Mouse (Mus musculus) MEL (cell line): ENCODE measurements around the gene Pfkm. TPM values are rescaled to one million over a fixed set of nuclear protein-coding genes. Genes with fewer than 3 reads are reported as not detected.

Experiments
- DNase-seq: peaks from one replicate; pipeline ENCODE4 v3.0.0; 2011; ENCODE audit warnings: low read depth, low spot score
- H3K27ac ChIP-seq: 2 replicates; pipeline ENCODE4 v1.5.1; 2012; ENCODE audit warnings: low read depth, mild to moderate bottlenecking, control low read depth, low read length, moderate library complexity; ENCODE audit not compliant: control insufficient read depth
- H3K27me3 ChIP-seq, 2 experiments: fragments of 150-350 bp in 1 of 2; sonication (generic) in 1 of 2; 2 replicates each; pipeline ENCODE4 v1.6.1; 2012; ENCODE audit warnings: low read length in 2 of 2, mild to moderate bottlenecking in 2 of 2, improper control_type of control experiment in 1 of 2, moderate library complexity in 1 of 2; ENCODE audit not compliant: insufficient read depth in 2 of 2, control insufficient read depth in 1 of 2
- H3K36me3 ChIP-seq, 2 experiments: 2 replicates each; pipeline ENCODE4 v1.6.1; 2012 to 2014; ENCODE audit warnings: low read length in 2 of 2, improper control_type of control experiment in 1 of 2, inconsistent platforms in 1 of 2, mild to moderate bottlenecking in 1 of 2; ENCODE audit not compliant: insufficient read depth in 2 of 2, control insufficient read depth in 1 of 2
- H3K4me1 ChIP-seq, 2 experiments: fragments of 150-350 bp in 1 of 2; sonication (generic) in 1 of 2; 2 replicates each; pipeline ENCODE4 v1.6.1; 2012; ENCODE audit warnings: low read length in 2 of 2, improper control_type of control experiment in 1 of 2, mild to moderate bottlenecking in 1 of 2; ENCODE audit not compliant: insufficient read depth in 2 of 2, control insufficient read depth in 1 of 2
- H3K4me3 ChIP-seq, 2 experiments: fragments of 150-350 bp in 1 of 2; sonication (generic) in 1 of 2; 2 replicates each; pipeline ENCODE4 v1.5.1; 2012; ENCODE audit warnings: low read depth in 2 of 2, low read length in 2 of 2, mild to moderate bottlenecking in 2 of 2, moderate library complexity in 2 of 2, control low read depth in 1 of 2, improper control_type of control experiment in 1 of 2; ENCODE audit not compliant: control insufficient read depth in 1 of 2, insufficient read depth in 1 of 2
- H3K79me2 ChIP-seq: 2 replicates; pipeline ENCODE4 v1.6.1; 2012; ENCODE audit warnings: mild to moderate bottlenecking, low read length, moderate library complexity; ENCODE audit not compliant: control insufficient read depth, poor library complexity, insufficient read depth
- H3K9ac ChIP-seq: 2 replicates; pipeline ENCODE4 v1.6.1; 2012; ENCODE audit warnings: low read depth, mild to moderate bottlenecking, control low read depth, low read length, moderate library complexity; ENCODE audit not compliant: control insufficient read depth, poor library complexity, severe bottlenecking
- H3K9me3 ChIP-seq: fragments of 150-350 bp; sonication (generic); replicated peaks from 2 replicates; pipeline ENCODE4 v1.6.1; 2012; ENCODE audit warnings: mild to moderate bottlenecking, low read length, improper control_type of control experiment, moderate library complexity; ENCODE audit not compliant: insufficient read depth
- BHLHE40 ChIP-seq: IDR thresholded peaks from 2 replicates; pipeline ENCODE4 v1.6.1; 2012; ENCODE audit warnings: low read depth, mild to moderate bottlenecking, inconsistent platforms, low read length, improper control_type of control experiment, borderline replicate concordance
- CHD2 ChIP-seq: IDR thresholded peaks from 2 replicates; pipeline ENCODE4 v1.6.1; 2011; ENCODE audit warnings: low read length, improper control_type of control experiment
- CTCF ChIP-seq, 3 experiments: IDR thresholded peaks in 2 of 3; conservative IDR thresholded peaks in 1 of 3; 2 replicates each; pipeline ENCODE4 v1.5.1; 2011 to 2012; ENCODE audit warnings: low read length in 3 of 3, low read depth in 2 of 3, mild to moderate bottlenecking in 2 of 3, improper control_type of control experiment in 1 of 3, inconsistent platforms in 1 of 3, mixed read lengths in 1 of 3, moderate library complexity in 1 of 3; ENCODE audit not compliant: control insufficient read depth in 1 of 3, insufficient read depth in 1 of 3, poor library complexity in 1 of 3, severe bottlenecking in 1 of 3
- ELF1 ChIP-seq: IDR thresholded peaks from 2 replicates; pipeline ENCODE4 v1.6.1; 2014; ENCODE audit warnings: low read depth, mild to moderate bottlenecking, inconsistent platforms, low read length, improper control_type of control experiment, moderate library complexity
- EP300 ChIP-seq, 2 experiments: IDR thresholded peaks; 2 replicates each; pipeline ENCODE4 v1.6.1; 2011; ENCODE audit warnings: improper control_type of control experiment in 2 of 2, low read length in 2 of 2, low read depth in 1 of 2, mild to moderate bottlenecking in 1 of 2
- GABPA ChIP-seq: IDR thresholded peaks from 2 replicates; pipeline ENCODE4 v1.6.1; 2012; ENCODE audit warnings: low read depth, mild to moderate bottlenecking, inconsistent platforms, low read length, improper control_type of control experiment, moderate library complexity
- GATA1 ChIP-seq: IDR thresholded peaks from 2 replicates; pipeline ENCODE4 v1.6.1; 2011; ENCODE audit warnings: low read depth, low read length, improper control_type of control experiment
- HCFC1 ChIP-seq: IDR thresholded peaks from 2 replicates; pipeline ENCODE4 v1.6.1; 2012; ENCODE audit warnings: low read depth, mild to moderate bottlenecking, inconsistent platforms, low read length, improper control_type of control experiment, moderate library complexity
- JUND ChIP-seq: IDR thresholded peaks from 2 replicates; pipeline ENCODE4 v1.6.1; 2011; ENCODE audit warnings: low read depth, mild to moderate bottlenecking, improper control_type of control experiment, low read length
- KAT2A ChIP-seq: conservative IDR thresholded peaks from 2 replicates; pipeline ENCODE4 v1.6.1; 2012; ENCODE audit warnings: low read depth, low read length, improper control_type of control experiment, inconsistent platforms
- MAFK ChIP-seq: IDR thresholded peaks from 2 replicates; pipeline ENCODE4 v1.6.1; 2011; ENCODE audit warnings: low read depth, mild to moderate bottlenecking, low read length, improper control_type of control experiment, borderline replicate concordance
- MAX ChIP-seq: IDR thresholded peaks from 2 replicates; pipeline ENCODE4 v1.6.1; 2011; ENCODE audit warnings: low read length, improper control_type of control experiment
- MAZ ChIP-seq: IDR thresholded peaks from 2 replicates; pipeline ENCODE4 v1.6.1; 2012; ENCODE audit warnings: low read depth, mild to moderate bottlenecking, inconsistent platforms, low read length, improper control_type of control experiment
- MXI1 ChIP-seq: IDR thresholded peaks from 2 replicates; pipeline ENCODE4 v1.6.1; 2011; ENCODE audit warnings: mild to moderate bottlenecking, low read depth, low read length, improper control_type of control experiment
- NRF1 ChIP-seq: IDR thresholded peaks from 2 replicates; pipeline ENCODE4 v1.6.1; 2014; ENCODE audit warnings: low read depth, mild to moderate bottlenecking, inconsistent platforms, low read length, improper control_type of control experiment, moderate library complexity; ENCODE audit not compliant: poor library complexity, insufficient read depth, severe bottlenecking
- POLR2A ChIP-seq, 2 experiments: IDR thresholded peaks; 2 replicates each; pipeline ENCODE4 v1.6.1; 2011 to 2012; ENCODE audit warnings: low read length in 2 of 2, mild to moderate bottlenecking in 2 of 2, control low read depth in 1 of 2, improper control_type of control experiment in 1 of 2, low read depth in 1 of 2, moderate library complexity in 1 of 2; ENCODE audit not compliant: control insufficient read depth in 1 of 2, insufficient read depth in 1 of 2, poor library complexity in 1 of 2
- POLR2AphosphoS2 ChIP-seq: IDR thresholded peaks from 2 replicates; pipeline ENCODE4 v1.6.1; 2011; ENCODE audit warnings: low read length, improper control_type of control experiment
- POLR2AphosphoS5 ChIP-seq: IDR thresholded peaks from 2 replicates; pipeline ENCODE4 v1.6.1; 2012; ENCODE audit warnings: low read depth, borderline replicate concordance, mild to moderate bottlenecking, inconsistent platforms, low read length, moderate library complexity, mixed read lengths
- RAD21 ChIP-seq: IDR thresholded peaks from 2 replicates; pipeline ENCODE4 v1.6.1; 2011; ENCODE audit warnings: mild to moderate bottlenecking, low read depth, low read length, improper control_type of control experiment
- RCOR1 ChIP-seq: IDR thresholded peaks from 2 replicates; pipeline ENCODE4 v1.6.1; 2012; ENCODE audit warnings: low read depth, mild to moderate bottlenecking, inconsistent platforms, low read length, improper control_type of control experiment
- SMC3 ChIP-seq: IDR thresholded peaks from 2 replicates; pipeline ENCODE4 v1.6.1; 2011; ENCODE audit warnings: low read depth, low read length, improper control_type of control experiment
- TAL1 ChIP-seq: IDR thresholded peaks from 2 replicates; pipeline ENCODE4 v1.6.1; 2012; ENCODE audit warnings: mild to moderate bottlenecking, inconsistent platforms, low read length, moderate library complexity, mixed read lengths
- TBP ChIP-seq: IDR thresholded peaks from 2 replicates; pipeline ENCODE4 v1.8.0; 2011; ENCODE audit warnings: low read depth, low read length, improper control_type of control experiment
- TCF12 ChIP-seq: IDR thresholded peaks from 2 replicates; pipeline ENCODE4 v1.6.1; 2014; ENCODE audit warnings: low read depth, mild to moderate bottlenecking, inconsistent platforms, low read length, improper control_type of control experiment, moderate library complexity
- UBTF ChIP-seq: IDR thresholded peaks from 2 replicates; pipeline ENCODE4 v1.6.1; 2012; ENCODE audit warnings: low read depth, mild to moderate bottlenecking, inconsistent platforms, low read length, improper control_type of control experiment, moderate library complexity, borderline replicate concordance; ENCODE audit not compliant: insufficient read depth
- USF1 ChIP-seq: IDR thresholded peaks from 2 replicates; pipeline ENCODE4 v1.6.1; 2014; ENCODE audit warnings: low read depth, mild to moderate bottlenecking, inconsistent platforms, low read length, improper control_type of control experiment, moderate library complexity
- USF2 ChIP-seq, 2 experiments: IDR thresholded peaks; 2 replicates each; pipeline ENCODE4 v1.6.1; 2011 to 2012; ENCODE audit warnings: improper control_type of control experiment in 2 of 2, low read length in 2 of 2, borderline replicate concordance in 1 of 2, inconsistent platforms in 1 of 2, low read depth in 1 of 2, mild to moderate bottlenecking in 1 of 2; ENCODE audit not compliant: insufficient read depth in 1 of 2
- ZC3H11A ChIP-seq: IDR thresholded peaks from 2 replicates; pipeline ENCODE4 v1.6.1; 2012; ENCODE audit warnings: low read depth, mild to moderate bottlenecking, inconsistent platforms, low read length, improper control_type of control experiment
- ZKSCAN1 ChIP-seq: IDR thresholded peaks from 2 replicates; pipeline ENCODE4 v1.6.1; 2012; ENCODE audit warnings: low read depth, mild to moderate bottlenecking, inconsistent platforms, low read length, improper control_type of control experiment, moderate library complexity
- ZMIZ1 ChIP-seq: IDR thresholded peaks from 2 replicates; pipeline ENCODE4 v1.6.1; 2012; ENCODE audit warnings: low read depth, mild to moderate bottlenecking, inconsistent platforms, low read length, improper control_type of control experiment, moderate library complexity
- ZNF384 ChIP-seq: IDR thresholded peaks from 2 replicates; pipeline ENCODE4 v1.6.1; 2012; ENCODE audit warnings: low read depth, mild to moderate bottlenecking, inconsistent platforms, low read length, improper control_type of control experiment
- polyA plus RNA-seq, 2 experiments: library from polyadenylated mRNA; stranded (reverse) in 1 of 2; unstranded in 1 of 2; fragments of >175 nt in 1 of 2; fragments of >200 nt in 1 of 2; gene quantifications; 2 replicates each; pipeline versions ENCODE4 v1.2.1 to v1.2.4; 2012; ENCODE audit warnings: low replicate concordance in 2 of 2, low read depth in 1 of 2; ENCODE audit not compliant: insufficient read length in 2 of 2, insufficient read depth in 1 of 2, missing spikeins in 1 of 2
- total RNA-seq: library from RNA; depleted of rRNA; stranded (reverse); fragments of 300-350 nt; gene quantifications from 2 replicates; pipeline ENCODE4 v1.2.3, GENCODE M21; 2012

Gene Pfkm
- total and polyA plus RNA-seq, 3 experiments = 125 to 150 TPM; not detected in 1

GRCm38 (mm10) chr15:98048918-98049700, 43.3 kb upstream of the Pfkm start:
- Histone ChIP-seq H3K9ac (no peak overlapping the region), H3K27ac (no peak overlapping the region), H3K4me1 (peaks cover 5 to 9% of the 10 kb centered on the region in 2 experiments), H3K4me3 (no peak overlapping the region), H3K36me3 (peaks cover 8 to 61% of the 10 kb centered on the region in 2 experiments), H3K27me3 (no peaks in the 10 kb centered on the region), H3K79me2 (no peaks in the 10 kb centered on the region), H3K9me3 (no peaks in the 10 kb centered on the region)
- no peak for TF ChIP-seq ZC3H11A
- TF ChIP-seq RCOR1 = no peak
- TF ChIP-seq USF2 (IDR thresholded peaks at IDR 0.05; ENCODE audit: borderline replicate concordance in 1 of 2, insufficient read depth in 1 of 2, low read depth in 1 of 2, low read length in 2 of 2) = no peak
- TF ChIP-seq GATA1 = no peak
- no peak for TF ChIP-seq KAT2A
- TF ChIP-seq JUND = no peak
- TF ChIP-seq ZKSCAN1 = no peak
- no peak for TF ChIP-seq ELF1
- no peak for DNase-seq

GRCm38 (mm10) chr15:98051685-98052084, 40.7 kb upstream of the Pfkm start:
- peak; percentile 42 for DNase-seq
- Histone ChIP-seq H3K79me2 (no peaks in the 10 kb centered on the region), H3K36me3 (peaks cover 8 to 54% of the 10 kb centered on the region in 2 experiments), H3K4me3 (no peak overlapping the region), H3K27ac (no peak overlapping the region), H3K4me1 (peaks cover 5 to 9% of the 10 kb centered on the region in 2 experiments), H3K9ac (no peak overlapping the region), H3K9me3 (no peaks in the 10 kb centered on the region), H3K27me3 (no peaks in the 10 kb centered on the region)
- TF ChIP-seq MAX = peak; percentile 89
- no peak for TF ChIP-seq RCOR1
- TF ChIP-seq EP300 (IDR thresholded peaks at IDR 0.05; ENCODE audit: low read depth in 1 of 2, low read length in 2 of 2) = peak; percentile 38 to 43; a peak in 3 of 4 replicates
- TF ChIP-seq MAZ = no peak
- TF ChIP-seq MAFK = no peak
- no peak for TF ChIP-seq ZKSCAN1
- TF ChIP-seq USF1 = peak; percentile 89
- TF ChIP-seq MXI1 = peak; percentile 62; the same call in 1 of the 2 replicates
- no peak for TF ChIP-seq UBTF
- no peak for TF ChIP-seq TAL1
- TF ChIP-seq GABPA = no peak
- TF ChIP-seq SMC3 = no peak
- TF ChIP-seq BHLHE40 = peak; percentile 92
- 0 out of 2 replicates have a peak, but pooled peaks have one; percentile 21 for TF ChIP-seq TCF12
- TF ChIP-seq POLR2AphosphoS5 = no peak
- TF ChIP-seq POLR2A (IDR thresholded peaks at IDR 0.05; ENCODE audit: control insufficient read depth in 1 of 2, insufficient read depth in 1 of 2, low read depth in 1 of 2, low read length in 2 of 2, poor library complexity in 1 of 2) = no peak
- TF ChIP-seq RAD21 = no peak
- TF ChIP-seq ZMIZ1 = no peak
- no peak for TF ChIP-seq TBP
- TF ChIP-seq CTCF (IDR thresholded peaks at IDR 0.05 in 2 of 3, conservative IDR thresholded peaks at IDR 0.05 in 1 of 3; ENCODE audit: control insufficient read depth in 1 of 3, insufficient read depth in 1 of 3, low read depth in 2 of 3, low read length in 3 of 3, poor library complexity in 1 of 3, severe bottlenecking in 1 of 3) = no peak
- no peak for TF ChIP-seq ZC3H11A
- no peak for TF ChIP-seq POLR2AphosphoS2
- no peak for TF ChIP-seq ZNF384
- no peak for TF ChIP-seq NRF1
- no peak; the same call in 1 of the 2 replicates for TF ChIP-seq HCFC1
- no peak for TF ChIP-seq CHD2
